8 mouse cellular contexts compared by ENCODE assay signal in the genomic region with DNA sequence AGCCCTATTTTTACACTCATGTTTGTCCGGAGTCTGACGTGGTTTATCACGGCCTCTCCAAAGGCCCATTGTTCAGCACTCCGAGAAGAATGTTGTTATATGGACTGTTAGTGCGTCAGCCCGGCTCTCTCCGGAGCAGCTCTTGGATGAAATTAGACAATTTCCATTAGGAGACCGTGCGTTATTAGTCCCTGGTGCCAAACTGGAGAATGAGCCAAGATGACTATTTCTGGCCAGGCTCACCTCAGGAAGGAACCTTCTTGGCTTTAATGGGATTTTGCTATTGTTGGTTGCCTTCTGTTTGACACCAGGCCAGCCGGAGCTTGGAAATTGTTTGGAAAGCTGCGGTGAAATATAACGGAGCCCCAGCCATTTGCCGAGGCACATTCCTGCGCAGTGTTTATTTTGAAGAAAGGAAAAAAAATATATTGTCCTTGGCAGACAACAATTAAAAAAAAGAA. TPM values are rescaled to one million over a fixed set of nuclear protein-coding genes. Genes with fewer than 3 reads are reported as not detected.
A peak's percentile ranks its signal among the peaks of the same experiment; 100 is the strongest.
DNase-seq lines count a peak whose midpoint lies in the region; TF ChIP-seq lines count a peak whose summit lies in the region.

No protein-coding gene starts in this region.

- H3K4me1 ChIP-seq in cerebellum, adult 2 months (ENCODE audit: control insufficient read depth, insufficient read depth, low read length), result peaks cover 3% of the 10 kb centered on the region

- 4% methylated on average over 14 of the region's 14 CpGs for WGBS in cerebellum, adult 2 months

- intact Hi-C loops in heart, postnatal 14 days (cut with DNase I), result no loop called here

- no peak for TF ChIP-seq CTCF in cerebellum, adult 2 months (IDR thresholded peaks at IDR 0.05; ENCODE audit: borderline replicate concordance, insufficient read depth, low read depth, low read length)

- DNase-seq in adrenal gland, adult 2 months, result peak; percentile 59
- DNase-seq in adrenal gland, postnatal 4 days (ENCODE audit: low spot score in 2 of 2), result no peak
- DNase-seq in cerebellum, adult 2 months, result peak; percentile 57 to 78
- DNase-seq in heart, postnatal 14 days, result peak; percentile 60 to 71
- peak; percentile 66 to 73 for DNase-seq in lung, adult 18-20 months
- DNase-seq in layer of hippocampus, adult 18-20 months (ENCODE audit: low spot score in 2 of 2), result no peak
- DNase-seq in spleen, adult 12 weeks (ENCODE audit: low spot score), result no peak
- no peak for DNase-seq in right cerebral cortex, postnatal 36 days (ENCODE audit: low spot score in 2 of 2)

- TF ChIP-seq POLR2A in cerebellum, adult 2 months (IDR thresholded peaks at IDR 0.05; ENCODE audit: borderline replicate concordance, insufficient read depth, low read length), result no peak

- no peaks in the 10 kb centered on the region for H3K27me3 ChIP-seq in cerebellum, adult 2 months (ENCODE audit: control insufficient read depth, insufficient read depth, low read length)

- H3K27ac ChIP-seq in cerebellum, adult 2 months (ENCODE audit: insufficient read depth, low read length), result no peak overlapping the region

- H3K4me3 ChIP-seq in cerebellum, adult 2 months (replicated peaks; ENCODE audit: insufficient read depth, low read depth, low read length), result no peak overlapping the region

RNA-seq across cellular contexts. Expression of gene Hlx, which starts 16.3 kb away (rescaled TPM):
- 10 to 100 TPM in 1 of 2 experiments, 1 to 10 TPM in 1; 7.0 to 17.3 TPM for total RNA-seq in adrenal gland, adult 2 months (2021)
- polyA plus RNA-seq in adrenal gland, adult 2 months (2012; rRNA removed), result 28.0 and 37.9 TPM in 2 replicates
- 10 to 100 TPM; 26.6 to 27.3 TPM for total RNA-seq in adrenal gland, postnatal 4 days (2021)
- 0.60 and 1.1 TPM in 2 replicates for polyA plus RNA-seq in cerebellum, adult 2 months (2012; rRNA removed)
- total RNA-seq in heart, postnatal 14 days (2021), result 10 to 100 TPM; 17.7 to 23.1 TPM
- 1 to 10 TPM in 1 of 2 experiments, under 1 TPM in 1; 0.61 to 1.1 TPM for total RNA-seq in layer of hippocampus, adult 18-20 months (2021)

Comparison
In these comparisons a context has a peak if more than half of its experiments do, and no peak if none do; other contexts are left out.
1. DNase-seq: peak in adrenal gland, adult 2 months (single experiment), cerebellum, adult 2 months (2 of 2), heart, postnatal 14 days (2 of 2) and lung, adult 18-20 months (2 of 2); none in adrenal gland, postnatal 4 days (0 of 2), layer of hippocampus, adult 18-20 months (0 of 2), spleen, adult 12 weeks (single experiment) and right cerebral cortex, postnatal 36 days (0 of 2).